Mouse (Mus musculus) heart, embryonic 14.5 days (tissue): ENCODE data around the gene Parm1. TPM values are rescaled to one million over a fixed set of nuclear protein-coding genes. Genes with fewer than 3 reads are reported as not detected.

Source experiments
- ATAC-seq: fragments of 200-750 bp; cut with Nextera tagmentation; 2 replicates; pipeline ENCODE4 v1.8.0; 2017; ENCODE audit warnings: low read depth, moderate TSS enrichment; ENCODE audit not compliant: insufficient number of reproducible peaks, insufficient read depth, low FRiP score
- H3K27ac ChIP-seq, 2 experiments: fragments of 200-500 bp in 1 of 2; fragments of 300-500 bp in 1 of 2; sonication (generic) in 1 of 2; replicated peaks in 1 of 2; 2 replicates each; pipeline ENCODE4 v1.5.1; 2012 to 2014; ENCODE audit warnings: low read depth in 2 of 2, low read length in 2 of 2, control low read depth in 1 of 2, mild to moderate bottlenecking in 1 of 2, mixed read lengths in 1 of 2; ENCODE audit not compliant: control insufficient read depth in 1 of 2, insufficient read depth in 1 of 2
- H3K27me3 ChIP-seq: fragments of 300-500 bp; sonication (generic); 2 replicates; pipeline ENCODE4 v1.6.1; 2014; ENCODE audit warnings: mild to moderate bottlenecking, low read length, control low read depth; ENCODE audit not compliant: control insufficient read depth, insufficient read depth
- H3K36me3 ChIP-seq: fragments of 300-500 bp; sonication (generic); 2 replicates; pipeline ENCODE4 v1.6.1; 2014; ENCODE audit warnings: mild to moderate bottlenecking, control low read depth, low read length, mixed read lengths; ENCODE audit not compliant: control insufficient read depth, insufficient read depth
- H3K4me1 ChIP-seq, 2 experiments: fragments of 200-500 bp in 1 of 2; fragments of 300-500 bp in 1 of 2; sonication (generic) in 1 of 2; 2 replicates each; pipeline ENCODE4 v1.6.1; 2012 to 2014; ENCODE audit warnings: low read length in 2 of 2, control low read depth in 1 of 2, mixed read lengths in 1 of 2; ENCODE audit not compliant: control insufficient read depth in 2 of 2, insufficient read depth in 2 of 2
- H3K4me2 ChIP-seq: fragments of 300-500 bp; sonication (generic); 2 replicates; pipeline ENCODE4 v1.6.1; 2014; ENCODE audit warnings: mild to moderate bottlenecking, low read length
- H3K4me3 ChIP-seq, 2 experiments: fragments of 200-500 bp in 1 of 2; fragments of 300-500 bp in 1 of 2; sonication (generic) in 1 of 2; 2 replicates each; pipeline ENCODE4 v1.5.1; 2012 to 2014; ENCODE audit warnings: low read length in 2 of 2, mild to moderate bottlenecking in 2 of 2, control low read depth in 1 of 2, low read depth in 1 of 2, moderate library complexity in 1 of 2; ENCODE audit not compliant: control insufficient read depth in 1 of 2, insufficient read depth in 1 of 2
- H3K9ac ChIP-seq: fragments of 300-500 bp; sonication (generic); 2 replicates; pipeline ENCODE4 v1.6.1; 2014; ENCODE audit warnings: mild to moderate bottlenecking, low read length
- H3K9me3 ChIP-seq: fragments of 300-500 bp; sonication (generic); 2 replicates; pipeline ENCODE4 v1.6.1; 2016; ENCODE audit warnings: low read length, control low read depth; ENCODE audit not compliant: control insufficient read depth
- WGBS: fragments of 180-500 bp; shearing (Covaris S2); extraction: QIAGEN DNeasy Blood & Tissue Kit; methylation state at CpG from one replicate; pipeline ENCODE4 v1.1.7; 2014; 5-methylcytosine and 5-hydroxymethylcytosine counted together
- polyA plus RNA-seq: library from polyadenylated mRNA; unstranded; fragments of >200 nt; fragmentation: Nextera tagmentation; extraction: Ambion mirVana; gene quantifications from 2 replicates; pipeline ENCODE4 v1.2.1, GENCODE M21; 2014

Parm1 gene
- polyA plus RNA-seq, 1 experiment from 2014 or later = 33.3 TPM

GRCm38 (mm10) chr5:91501361-91501760, 16.1 kb upstream of the Parm1 start:
- Histone ChIP-seq H3K4me1 (peaks cover 2 to 7% of the 10 kb centered on the region in 2 experiments; a peak in 2 of 4 replicates), H3K27me3 (no peaks in the 10 kb centered on the region), H3K4me3 (no peak overlapping the region), H3K9me3 (peaks cover 5% of the 10 kb centered on the region; the same call in 1 of the 2 replicates), H3K27ac (no peak overlapping the region), H3K9ac (no peak overlapping the region), H3K36me3 (no peaks in the 10 kb centered on the region), H3K4me2 (no peak overlapping the region)
- ATAC-seq = no peak
- WGBS = 70% methylated on average over 1 of the region's 1 CpGs

GRCm38 (mm10) chr5:91502366-91502765, 15.0 kb upstream of the Parm1 start:
- H3K4me2 ChIP-seq = no peak overlapping the region
- peaks cover 2 to 7% of the 10 kb centered on the region in 2 experiments; a peak in 2 of 4 replicates for H3K4me1 ChIP-seq
- H3K4me3 ChIP-seq = no peak overlapping the region
- no peaks in the 10 kb centered on the region for H3K27me3 ChIP-seq
- H3K9me3 ChIP-seq = peaks cover 8% of the 10 kb centered on the region; the same call in 1 of the 2 replicates
- no peak overlapping the region for H3K27ac ChIP-seq
- WGBS = 80% methylated on average over 2 of the region's 2 CpGs
- no peaks in the 10 kb centered on the region for H3K36me3 ChIP-seq
- no peak for ATAC-seq
- H3K9ac ChIP-seq = no peak overlapping the region

- 21% methylated on average over 5 of the region's 5 CpGs for WGBS
- H3K36me3 ChIP-seq = no peaks in the 10 kb centered on the region
- ATAC-seq = no peak
Measured at GRCm38 (mm10) chr5:91504320-91504922, 13.0 kb upstream of the Parm1 start.

GRCm38 (mm10) chr5:91517077-91517476, 338 bp upstream of the Parm1 start:
- no peak overlapping the region for H3K9ac ChIP-seq
- H3K9me3 ChIP-seq = no peaks in the 10 kb centered on the region
- 13% methylated on average over 6 of the region's 6 CpGs for WGBS
- H3K27me3 ChIP-seq = no peaks in the 10 kb centered on the region
- no peak for ATAC-seq
- no peak overlapping the region for H3K27ac ChIP-seq
- peak overlapping the region; percentile 91; the same call in 1 of the 2 replicates for H3K4me2 ChIP-seq
- H3K4me1 ChIP-seq = peaks cover 2 to 15% of the 10 kb centered on the region in 2 experiments; a peak in 2 of 4 replicates
- peak overlapping the region in 1 of 2 experiments; percentile 75; a peak in 1 of 4 replicates for H3K4me3 ChIP-seq
- H3K36me3 ChIP-seq = no peaks in the 10 kb centered on the region

More at GRCm38 (mm10) chr5:91504320-91504922, 13.0 kb upstream of the Parm1 start:
- no peaks in the 10 kb centered on the region for H3K27me3 ChIP-seq
- H3K27ac ChIP-seq = no peak overlapping the region
- 0 out of 2 replicates have a peak, but pooled peaks cover 4% of the 10 kb centered on the region for H3K9me3 ChIP-seq
- H3K4me2 ChIP-seq = no peak overlapping the region
- no peak overlapping the region for H3K4me3 ChIP-seq
- peaks cover 2 to 7% of the 10 kb centered on the region in 2 experiments; a peak in 2 of 4 replicates for H3K4me1 ChIP-seq
- H3K9ac ChIP-seq = no peak overlapping the region

- Histone ChIP-seq H3K9me3 (no peaks in the 10 kb centered on the region), H3K9ac (peak overlapping the region; percentile 82), H3K36me3 (no peaks in the 10 kb centered on the region), H3K4me3 (peak overlapping the region; percentile 75 to 91), H3K4me2 (peak overlapping the region; percentile 91), H3K4me1 (peaks cover 4 to 27% of the 10 kb centered on the region in 2 experiments; a peak in 3 of 4 replicates), H3K27ac (peak overlapping the region; percentile 8 to 67; a peak in 2 of 4 replicates), H3K27me3 (no peaks in the 10 kb centered on the region)
- 2% methylated on average over 16 of the region's 16 CpGs for WGBS
- no peak for ATAC-seq
Measured at GRCm38 (mm10) chr5:91518302-91518790, 931 bp downstream of the Parm1 start.

- H3K9me3 ChIP-seq = no peaks in the 10 kb centered on the region
- 3% methylated on average over 7 of the region's 7 CpGs for WGBS
- no peaks in the 10 kb centered on the region for H3K36me3 ChIP-seq
- peak overlapping the region; percentile 82 for H3K9ac ChIP-seq
- H3K4me2 ChIP-seq = peak overlapping the region; percentile 91
- peak overlapping the region; percentile 75 to 91 for H3K4me3 ChIP-seq
- peak overlapping the region in 1 of 2 experiments; percentile 67; a peak in 1 of 4 replicates for H3K27ac ChIP-seq
- no peak for ATAC-seq
- H3K27me3 ChIP-seq = no peaks in the 10 kb centered on the region
- H3K4me1 ChIP-seq = peaks cover 4 to 27% of the 10 kb centered on the region in 2 experiments; a peak in 3 of 4 replicates
Measured at GRCm38 (mm10) chr5:91518946-91519345, 1.5 kb downstream of the Parm1 start.

- WGBS = 39% methylated on average over 4 of the region's 4 CpGs
- no peaks in the 10 kb centered on the region for H3K27me3 ChIP-seq
- no peaks in the 10 kb centered on the region for H3K9me3 ChIP-seq
- H3K4me1 ChIP-seq = peaks cover 4 to 27% of the 10 kb centered on the region in 2 experiments; a peak in 3 of 4 replicates
- no peak for ATAC-seq
- peak overlapping the region in 1 of 2 experiments; percentile 10; a peak in 1 of 4 replicates for H3K27ac ChIP-seq
- H3K36me3 ChIP-seq = no peaks in the 10 kb centered on the region
- H3K9ac ChIP-seq = no peak overlapping the region
- H3K4me2 ChIP-seq = peak overlapping the region; percentile 91
- peak overlapping the region; percentile 3 to 75; a peak in 2 of 4 replicates for H3K4me3 ChIP-seq
Measured at GRCm38 (mm10) chr5:91519521-91519920, 2.1 kb downstream of the Parm1 start.
